Comparison of ENCODE assay signal across 12 mouse cellular contexts in genomic region chr5:28210591-28211550, GRCm38 (mm10). TPM values are rescaled to one million over a fixed set of nuclear protein-coding genes. Genes with fewer than 3 reads are reported as not detected.
A peak's percentile ranks its signal among the peaks of the same experiment; 100 is the strongest.
DNase-seq lines count a peak whose midpoint lies in the region; ATAC-seq lines count a peak whose summit lies in the region.
"Had no signal": no experiment of that assay in that cellular context is flagged by ENCODE, and none has a peak within 500 bp of the region (broad histone marks: within the 10 kb centered on the region; RNA-seq: fewer than 3 reads in every experiment).

No protein-coding gene starts in this region.

- 0 out of 2 replicates have a peak overlapping the region, but pooled peaks have one; percentile 46 for H3K4me3 ChIP-seq in heart, embryonic 13.5 days
- H3K4me3 ChIP-seq in embryonic facial prominence, embryonic 11.5 days (ENCODE audit: low read depth, low read length), result no peak overlapping the region
- H3K4me3 ChIP-seq in intestine, embryonic 15.5 days (replicated peaks), result no peak overlapping the region
- no peak overlapping the region for H3K4me3 ChIP-seq in neural tube, embryonic 12.5 days

- ATAC-seq in heart, embryonic 13.5 days (ENCODE audit: extremely low read depth, insufficient number of reproducible peaks, low FRiP score, low TSS enrichment), result no peak
- no peak for ATAC-seq in embryonic facial prominence, embryonic 11.5 days (replicated peaks; ENCODE audit: insufficient number of reproducible peaks, low FRiP score, low TSS enrichment, low read depth)
- ATAC-seq in intestine, embryonic 15.5 days, result no peak
- ATAC-seq in neural tube, embryonic 12.5 days (ENCODE audit: low FRiP score, low read depth), result no peak
- ATAC-seq in megakaryocyte progenitor cell, adult 5-6 weeks (replicated peaks; ENCODE audit: poor library complexity), result no peak

- WGBS in heart, embryonic 13.5 days, result 3% methylated on average over 29 of the region's 29 CpGs
- WGBS in embryonic facial prominence, embryonic 11.5 days, result under 1% methylated on average over 29 of the region's 29 CpGs
- WGBS in intestine, embryonic 15.5 days, result 2% methylated on average over 29 of the region's 29 CpGs
- WGBS in neural tube, embryonic 12.5 days, result 1% methylated on average over 29 of the region's 29 CpGs

- no peaks in the 10 kb centered on the region for H3K9me3 ChIP-seq in heart, embryonic 13.5 days
- H3K9me3 ChIP-seq in embryonic facial prominence, embryonic 11.5 days (replicated peaks; ENCODE audit: control insufficient read depth, low read length), result no peaks in the 10 kb centered on the region
- H3K9me3 ChIP-seq in intestine, embryonic 15.5 days, result no peaks in the 10 kb centered on the region
- H3K9me3 ChIP-seq in neural tube, embryonic 12.5 days, result no peaks in the 10 kb centered on the region

- H3K4me1 ChIP-seq in heart, embryonic 13.5 days, result peaks cover 11% of the 10 kb centered on the region
- H3K4me1 ChIP-seq in embryonic facial prominence, embryonic 11.5 days (ENCODE audit: control insufficient read depth, insufficient read depth, low read length), result no peaks in the 10 kb centered on the region
- H3K4me1 ChIP-seq in intestine, embryonic 15.5 days (replicated peaks), result peaks cover 8% of the 10 kb centered on the region; the same call in 1 of the 2 replicates
- peaks cover 12% of the 10 kb centered on the region for H3K4me1 ChIP-seq in neural tube, embryonic 12.5 days

- no peak overlapping the region for H3K9ac ChIP-seq in heart, embryonic 13.5 days
- H3K9ac ChIP-seq in embryonic facial prominence, embryonic 11.5 days (replicated peaks; ENCODE audit: low read length), result no peak overlapping the region
- H3K9ac ChIP-seq in intestine, embryonic 15.5 days, result no peak overlapping the region
- no peak overlapping the region for H3K9ac ChIP-seq in neural tube, embryonic 12.5 days

- DNase-seq in heart, postnatal 14 days, result no peak
- DNase-seq in embryonic facial prominence, embryonic 11.5 days (ENCODE audit: low spot score), result peak; percentile 37
- no peak for DNase-seq in thymus, postnatal 0 days (ENCODE audit: low spot score)
- no peak for DNase-seq in frontal cortex, postnatal 10 days (ENCODE audit: low spot score in 2 of 2)
- DNase-seq: kidney, postnatal 25 days had no signal

- intact Hi-C loops in heart, postnatal 14 days (cut with DNase I), result no loop called here

- H3K27me3 ChIP-seq in heart, embryonic 13.5 days (replicated peaks), result peaks cover 96% of the 10 kb centered on the region
- H3K27me3 ChIP-seq in embryonic facial prominence, embryonic 11.5 days (ENCODE audit: control insufficient read depth, insufficient read depth, low read length), result peaks cover 52% of the 10 kb centered on the region
- peaks cover 75% of the 10 kb centered on the region for H3K27me3 ChIP-seq in intestine, embryonic 15.5 days (replicated peaks)
- H3K27me3 ChIP-seq in neural tube, embryonic 12.5 days (replicated peaks), result peaks cover 71% of the 10 kb centered on the region

- no peak overlapping the region for H3K4me2 ChIP-seq in heart, embryonic 13.5 days
- no peak overlapping the region for H3K4me2 ChIP-seq in embryonic facial prominence, embryonic 11.5 days (ENCODE audit: low read depth, low read length)
- peak overlapping the region; percentile 68; the same call in 1 of the 2 replicates for H3K4me2 ChIP-seq in intestine, embryonic 15.5 days (replicated peaks)
- H3K4me2 ChIP-seq in neural tube, embryonic 12.5 days (replicated peaks), result peak overlapping the region; percentile 80

- H3K27ac ChIP-seq in heart, embryonic 13.5 days (replicated peaks), result no peak overlapping the region
- no peak overlapping the region for H3K27ac ChIP-seq in embryonic facial prominence, embryonic 11.5 days (replicated peaks; ENCODE audit: low read depth, low read length)
- H3K27ac ChIP-seq in intestine, embryonic 15.5 days, result no peak overlapping the region
- no peak overlapping the region for H3K27ac ChIP-seq in neural tube, embryonic 12.5 days

- no peaks in the 10 kb centered on the region for H3K36me3 ChIP-seq in heart, embryonic 13.5 days
- H3K36me3 ChIP-seq in embryonic facial prominence, embryonic 11.5 days (replicated peaks; ENCODE audit: control insufficient read depth, insufficient read depth, low read depth, low read length), result no peaks in the 10 kb centered on the region
- H3K36me3 ChIP-seq in intestine, embryonic 15.5 days, result no peaks in the 10 kb centered on the region
- H3K36me3 ChIP-seq in neural tube, embryonic 12.5 days, result no peaks in the 10 kb centered on the region

RNA-seq across cellular contexts. Expression of gene Cnpy1, which starts 34.7 kb away (rescaled TPM):
- polyA plus RNA-seq in heart, embryonic 13.5 days (2015; fragmentation: Nextera tagmentation; extraction: Ambion mirVana), result 0.08 TPM in 1 of 2 replicates, not detected in the other
- not detected for total RNA-seq in heart, postnatal 14 days (2021)
- 3.0 and 13.5 TPM in 2 replicates for polyA plus RNA-seq in embryonic facial prominence, embryonic 11.5 days (2014; fragmentation: Nextera tagmentation; extraction: Ambion mirVana)
- polyA plus RNA-seq in intestine, embryonic 15.5 days (2015; fragmentation: Nextera tagmentation; extraction: Ambion mirVana), result 0.48 and 0.54 TPM in 2 replicates
- polyA plus RNA-seq in neural tube, embryonic 12.5 days (2016; fragmentation: Nextera tagmentation; extraction: Ambion mirVana), result 8.0 and 8.7 TPM in 2 replicates
- polyA plus RNA-seq in thymus, postnatal 0 days (2015; fragmentation: Nextera tagmentation; extraction: Ambion mirVana), result 0.10 TPM in 1 of 2 replicates, not detected in the other
- not detected in 2 replicates for total RNA-seq in megakaryocyte progenitor cell, adult 5-6 weeks (2015)
- not detected in 2 replicates for total RNA-seq in megakaryocyte progenitor cell, adult 5-6 weeks (2017)
- total RNA-seq: monocyte, adult 5-6 weeks had no signal
- polyA plus RNA-seq: liver, adult 2 months had no signal

RNA-seq across cellular contexts. Expression of gene En2, which starts 45.4 kb away (rescaled TPM):
- not detected in 2 replicates for polyA plus RNA-seq in heart, embryonic 13.5 days (2015; fragmentation: Nextera tagmentation; extraction: Ambion mirVana)
- total RNA-seq in heart, postnatal 14 days (2021), result not detected
- 0.22 TPM in 1 of 2 replicates, not detected in the other for polyA plus RNA-seq in embryonic facial prominence, embryonic 11.5 days (2014; fragmentation: Nextera tagmentation; extraction: Ambion mirVana)
- not detected in 2 replicates for polyA plus RNA-seq in intestine, embryonic 15.5 days (2015; fragmentation: Nextera tagmentation; extraction: Ambion mirVana)
- polyA plus RNA-seq in neural tube, embryonic 12.5 days (2016; fragmentation: Nextera tagmentation; extraction: Ambion mirVana), result 0.05 TPM in 1 of 2 replicates, not detected in the other
- polyA plus RNA-seq in thymus, postnatal 0 days (2015; fragmentation: Nextera tagmentation; extraction: Ambion mirVana), result not detected in 2 replicates
- not detected in 2 replicates for total RNA-seq in megakaryocyte progenitor cell, adult 5-6 weeks (2015)
- total RNA-seq in megakaryocyte progenitor cell, adult 5-6 weeks (2017), result not detected in 2 replicates
- total RNA-seq: monocyte, adult 5-6 weeks had no signal
- polyA plus RNA-seq: small intestine, adult 2 months had no signal

Comparison
In these comparisons a context has a peak if more than half of its experiments do, and no peak if none do; other contexts are left out.
1. H3K4me2 ChIP-seq: peak in intestine, embryonic 15.5 days (single experiment) and neural tube, embryonic 12.5 days (single experiment); none in heart, embryonic 13.5 days (single experiment) and embryonic facial prominence, embryonic 11.5 days (single experiment).